Mouse (Mus musculus): ENCODE measurements around the gene Ak4. TPM values are rescaled to one million over a fixed set of nuclear protein-coding genes. Genes with fewer than 3 reads are reported as not detected.

Ak4 gene
- 0.79 and 2.1 TPM in 2 replicates for total RNA-seq (2023)

DNA sequence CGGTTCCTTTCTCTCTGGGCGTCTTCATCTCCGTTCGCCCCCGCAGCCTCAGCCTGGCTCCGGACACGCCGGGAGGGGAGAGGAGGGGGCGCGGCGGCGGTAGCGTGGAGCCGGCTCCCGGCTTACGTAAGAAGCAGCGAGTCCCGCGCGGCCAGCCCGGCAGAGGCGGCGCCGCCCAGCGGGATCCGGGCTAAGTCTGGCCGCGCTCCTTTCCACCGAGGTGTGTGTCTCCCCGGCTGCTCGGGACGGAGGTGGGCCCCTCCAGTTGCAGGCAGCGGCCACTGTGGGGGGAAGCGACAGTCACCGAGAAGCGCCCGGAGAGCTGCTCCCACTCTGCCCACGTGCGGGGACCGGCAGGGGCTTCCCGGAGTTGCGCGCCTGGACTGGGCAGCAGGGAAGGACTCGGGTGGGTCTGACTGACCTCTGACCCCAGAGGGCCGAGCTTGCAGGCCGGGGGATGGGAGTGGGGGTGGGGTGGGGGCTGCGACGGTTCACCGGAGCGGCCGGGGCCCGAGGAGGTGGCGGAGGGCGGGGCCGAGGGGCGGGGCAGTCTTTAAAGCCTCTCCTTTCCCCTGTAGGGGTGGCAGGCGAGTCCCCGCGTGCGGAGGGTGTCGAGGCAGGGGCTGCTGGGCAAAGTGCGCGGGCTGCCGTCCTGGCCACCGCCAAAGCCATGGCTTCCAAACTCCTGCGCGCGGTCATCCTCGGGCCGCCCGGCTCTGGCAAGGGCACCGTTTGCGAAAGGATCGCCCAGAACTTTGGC lies at the start of gene Ak4:
Gene Ak4 (plus strand): TSS at position 127 of the 760 bp plus-strand sequence.

DNA sequence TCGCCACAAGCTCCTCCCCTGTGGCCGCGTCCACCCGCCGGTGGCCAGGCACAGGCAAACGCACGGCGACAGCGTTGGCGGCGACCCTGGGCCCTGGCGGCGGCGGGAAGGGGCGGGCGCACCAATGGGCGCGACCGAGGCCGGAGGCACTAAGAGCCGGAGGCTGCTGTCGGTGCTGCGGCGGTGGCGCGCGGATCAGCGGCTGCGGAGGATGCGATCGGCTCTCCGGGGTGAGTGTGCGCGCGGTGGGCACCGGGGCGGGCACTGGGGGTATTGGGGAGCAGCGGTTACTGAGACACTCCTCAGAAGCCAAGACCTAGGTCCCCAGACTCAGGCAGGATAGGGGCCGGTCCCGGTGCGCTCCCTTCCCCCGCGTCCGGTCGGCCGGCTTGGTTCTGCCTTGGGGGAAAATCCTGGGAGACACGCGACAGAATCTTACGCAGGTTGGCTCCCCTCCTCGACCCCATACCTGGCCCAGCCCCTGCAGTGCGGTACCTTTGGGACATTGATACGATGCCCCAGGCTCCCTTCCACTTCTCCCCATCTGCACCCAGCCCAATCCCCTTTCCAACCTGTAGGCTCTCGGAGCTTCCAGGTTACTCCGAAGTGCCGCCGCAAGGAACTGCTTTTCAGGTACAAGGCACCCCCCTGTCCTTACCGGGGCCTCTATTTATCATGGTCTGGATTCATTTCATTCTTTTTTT lies 77.6 kb downstream of the Ak4 start, which contains the start of gene Dnajc6:
Gene Dnajc6 (plus strand): TSS at position 115 of the 704 bp plus-strand sequence.

Other genes with a start within 250 kb of the Ak4 start
- gene Jak1, start 154.0 kb upstream of the Ak4 start, total RNA-seq (2023), result 186 and 234 TPM in 2 replicates
- 1.6 and 4.2 TPM in 2 replicates for gene Dnajc6, start 77.4 kb downstream of the Ak4 start, total RNA-seq (2023)
- 38.8 and 41.0 TPM in 2 replicates for gene Leprot, start 228.4 kb downstream of the Ak4 start, total RNA-seq (2023)